Mouse (Mus musculus): Measurements from ENCODE around the gene Cacna1s. TPM values are rescaled to one million over a fixed set of nuclear protein-coding genes. Genes with fewer than 3 reads are reported as not detected.
A peak's percentile ranks its signal among the peaks of the same experiment; 100 is the strongest.

Gene Cacna1s
- total RNA-seq, 4 experiments from 2014 or later: 844 to 1,101 (median 1,067) TPM

GRCm38 (mm10) chr1:136136547-136136946 lies 84.0 kb downstream of the Cacna1s start:
- no peak for DNase-seq (ENCODE audit: low spot score in 2 of 2)

GRCm38 (mm10) chr1:136137071-136137531 lies 84.6 kb downstream of the Cacna1s start:
- no peak for DNase-seq (ENCODE audit: low spot score in 2 of 2)

- peak in 1 of 2 experiments; percentile 17 for DNase-seq (ENCODE audit: low spot score in 2 of 2)
Observed at GRCm38 (mm10) chr1:136137575-136137974, 85.0 kb downstream of the Cacna1s start.

GRCm38 (mm10) chr1:136138191-136138830 lies 85.8 kb downstream of the Cacna1s start:
- DNase-seq (ENCODE audit: low spot score in 2 of 2): no peak

GRCm38 (mm10) chr1:136139990-136140640 lies 87.6 kb downstream of the Cacna1s start:
- DNase-seq (ENCODE audit: low spot score in 2 of 2): peak in 1 of 2 experiments; percentile 56

- DNase-seq (ENCODE audit: low spot score in 2 of 2): no peak
Observed at GRCm38 (mm10) chr1:136141176-136141950, 88.8 kb downstream of the Cacna1s start.

GRCm38 (mm10) chr1:136142336-136142735 lies 89.8 kb downstream of the Cacna1s start:
- DNase-seq (ENCODE audit: low spot score in 2 of 2): no peak

- no peak for DNase-seq (ENCODE audit: low spot score in 2 of 2)
Observed at GRCm38 (mm10) chr1:136143514-136143913, 91.0 kb downstream of the Cacna1s start.

GRCm38 (mm10) chr1:136149702-136150101 lies 97.2 kb downstream of the Cacna1s start:
- no peak for DNase-seq (ENCODE audit: low spot score in 2 of 2)

- no peak for DNase-seq (ENCODE audit: low spot score in 2 of 2)
Observed at GRCm38 (mm10) chr1:136151371-136151770, 98.8 kb downstream of the Cacna1s start.

- DNase-seq (ENCODE audit: low spot score in 2 of 2): no peak
Observed at GRCm38 (mm10) chr1:136156304-136156703, 103.8 kb downstream of the Cacna1s start.

- DNase-seq (ENCODE audit: low spot score in 2 of 2): no peak
Observed at GRCm38 (mm10) chr1:136156951-136157350, 104.4 kb downstream of the Cacna1s start.

GRCm38 (mm10) chr1:136159830-136160229 lies 107.3 kb downstream of the Cacna1s start:
- DNase-seq (ENCODE audit: low spot score in 2 of 2): no peak

- no peak for DNase-seq (ENCODE audit: low spot score in 2 of 2)
Observed at GRCm38 (mm10) chr1:136160297-136160696, 107.7 kb downstream of the Cacna1s start.

- DNase-seq (ENCODE audit: low spot score in 2 of 2): no peak
Observed at GRCm38 (mm10) chr1:136160930-136161329, 108.4 kb downstream of the Cacna1s start.

- DNase-seq (ENCODE audit: low spot score in 2 of 2): no peak
Observed at GRCm38 (mm10) chr1:136161333-136161921, 108.9 kb downstream of the Cacna1s start.

GRCm38 (mm10) chr1:136165436-136165835 lies 112.9 kb downstream of the Cacna1s start:
- DNase-seq (ENCODE audit: low spot score in 2 of 2): no peak

- DNase-seq (ENCODE audit: low spot score in 2 of 2): no peak
Observed at GRCm38 (mm10) chr1:136167657-136168056, 115.1 kb downstream of the Cacna1s start.
